Mouse (Mus musculus): ENCODE results near the gene Hal.

Hal gene

DNA sequence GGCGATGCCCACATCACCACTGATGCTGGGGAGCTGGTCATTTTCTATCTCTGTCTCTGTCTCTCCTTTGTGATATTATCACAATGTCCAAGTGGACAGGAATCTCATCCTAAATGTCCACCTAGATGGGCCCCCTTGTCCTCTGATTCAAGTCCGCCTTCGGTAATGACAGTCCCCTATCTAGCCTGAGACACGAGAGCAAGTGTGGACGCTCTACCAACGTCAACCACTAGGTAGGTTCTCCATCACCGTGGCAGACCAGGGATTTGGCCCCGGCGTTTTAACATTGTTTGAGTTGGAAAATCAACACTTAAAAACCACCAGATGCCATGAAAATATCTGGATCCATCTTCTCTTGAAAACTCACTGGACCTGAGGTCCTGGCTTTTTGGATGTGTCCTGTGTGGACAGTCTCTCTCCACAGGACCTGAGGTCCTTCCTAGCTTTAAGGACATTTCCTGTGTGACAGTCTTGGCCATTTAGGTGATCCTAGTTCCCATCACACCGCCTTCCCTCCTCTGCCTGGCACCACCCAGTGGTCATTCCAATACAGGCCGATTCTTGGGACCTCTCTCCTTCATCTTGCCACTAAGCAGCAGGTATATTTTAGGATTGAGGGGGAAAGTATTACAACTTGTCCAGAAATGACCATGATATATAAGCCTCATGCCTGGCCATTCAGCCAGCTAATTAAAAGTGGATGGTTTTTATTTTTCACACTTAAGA is 79.4 kb downstream of the Hal start:
- no peak for DNase-seq

DNA sequence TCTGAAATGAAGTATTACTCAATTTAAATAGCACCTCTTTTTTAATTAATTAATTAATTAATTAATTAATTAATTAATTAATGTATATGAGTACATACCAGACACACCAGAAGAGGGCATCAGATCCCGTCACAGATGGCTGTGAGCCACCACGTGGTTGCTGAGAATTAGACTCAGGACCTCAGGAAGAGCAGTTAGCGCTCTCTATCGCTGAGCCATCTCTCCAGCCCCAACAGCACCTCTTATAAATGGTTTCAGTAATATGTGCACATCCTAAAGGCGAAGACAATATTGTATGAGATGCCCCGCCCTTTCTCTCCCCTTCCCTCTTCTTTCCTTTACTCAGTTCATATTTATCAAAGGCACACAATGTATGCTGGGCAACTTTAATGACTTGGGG is 80.1 kb downstream of the Hal start:
- no peak for DNase-seq
